Mouse (Mus musculus): ENCODE results near the gene Fxyd3.

Gene Fxyd3

DNA sequence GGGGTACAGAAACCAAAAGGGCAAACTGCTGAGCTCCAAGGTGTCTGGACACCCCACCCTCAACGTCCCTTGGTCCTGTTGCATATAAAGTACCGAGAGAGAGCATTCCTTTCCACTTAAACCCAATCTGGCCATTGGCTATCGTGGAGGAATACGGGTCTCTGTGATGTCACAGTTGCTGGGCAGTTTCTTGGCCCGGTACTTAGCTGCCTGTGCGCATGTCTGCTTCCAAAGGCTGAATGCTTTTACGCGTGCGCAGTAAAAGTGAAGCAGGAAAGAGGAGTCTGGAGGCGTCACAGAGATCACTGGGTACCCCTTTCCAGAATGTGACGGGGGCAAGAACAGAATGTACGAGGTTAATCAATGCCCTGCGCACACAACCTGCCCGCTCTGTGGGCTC is 7.0 kb downstream of the Fxyd3 start:
- DNase-seq (ENCODE audit: low read depth, low spot score): no peak
- H3K27me3 ChIP-seq (ENCODE audit: control insufficient read depth, insufficient read depth, low read length, poor library complexity, severe bottlenecking): no peaks in the 10 kb centered on the region

DNA sequence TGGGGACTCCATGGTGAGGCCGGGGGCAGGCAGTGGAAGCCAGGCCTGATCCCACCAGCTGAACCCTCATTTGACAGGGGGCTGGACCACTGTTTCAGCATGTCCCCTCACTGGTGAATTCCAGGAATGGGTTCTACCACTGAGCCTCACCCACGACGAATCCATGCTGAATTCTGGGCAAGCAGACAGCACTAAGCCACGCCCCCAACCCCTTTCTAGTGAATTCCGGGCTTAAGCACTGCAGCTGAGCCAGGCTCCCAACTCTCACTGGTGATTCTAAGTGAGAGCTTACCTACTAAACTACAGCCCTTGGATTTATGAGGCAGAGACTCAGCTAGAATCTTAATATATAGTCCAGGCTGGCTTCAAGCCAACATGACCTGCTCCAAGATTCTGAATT is 8.7 kb downstream of the Fxyd3 start:
- no peak for DNase-seq (ENCODE audit: low read depth, low spot score)
- H3K27me3 ChIP-seq (ENCODE audit: control insufficient read depth, insufficient read depth, low read length, poor library complexity, severe bottlenecking): no peaks in the 10 kb centered on the region
- H3K36me3 ChIP-seq (ENCODE audit: control insufficient read depth, insufficient read depth, low read length, poor library complexity, severe bottlenecking): no peaks in the 10 kb centered on the region

More for the DNA sequence above, 7.0 kb downstream of the Fxyd3 start:
- H3K36me3 ChIP-seq (ENCODE audit: control insufficient read depth, insufficient read depth, low read length, poor library complexity, severe bottlenecking): no peaks in the 10 kb centered on the region

DNA sequence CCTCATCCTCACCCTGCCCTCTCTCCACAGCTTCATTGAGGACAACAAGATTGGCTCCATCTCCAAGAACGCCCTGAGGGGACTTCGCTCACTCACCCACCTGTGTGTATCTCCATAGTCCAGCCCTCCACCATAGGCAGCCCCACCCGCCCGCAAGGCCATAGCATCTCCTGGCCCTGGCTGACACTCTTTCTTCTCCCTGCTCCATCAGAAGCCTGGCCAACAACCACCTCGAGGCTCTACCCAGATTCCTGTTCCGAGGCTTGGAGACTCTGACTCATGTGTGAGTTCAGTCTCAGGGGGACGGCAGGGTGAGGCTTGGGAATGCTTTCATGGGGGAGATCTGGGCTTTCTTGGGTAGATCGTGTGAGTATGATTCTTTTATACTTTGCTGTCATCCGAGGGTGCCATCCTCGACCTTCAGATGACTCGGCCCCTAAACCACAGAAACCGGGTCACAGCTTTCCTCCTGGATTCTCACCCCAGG is 13.4 kb downstream of the Fxyd3 start:
- H3K36me3 ChIP-seq (ENCODE audit: control insufficient read depth, insufficient read depth, low read length, poor library complexity, severe bottlenecking): no peaks in the 10 kb centered on the region
- DNase-seq (ENCODE audit: low read depth, low spot score): no peak
- no peaks in the 10 kb centered on the region for H3K27me3 ChIP-seq (ENCODE audit: control insufficient read depth, insufficient read depth, low read length, poor library complexity, severe bottlenecking)

DNA sequence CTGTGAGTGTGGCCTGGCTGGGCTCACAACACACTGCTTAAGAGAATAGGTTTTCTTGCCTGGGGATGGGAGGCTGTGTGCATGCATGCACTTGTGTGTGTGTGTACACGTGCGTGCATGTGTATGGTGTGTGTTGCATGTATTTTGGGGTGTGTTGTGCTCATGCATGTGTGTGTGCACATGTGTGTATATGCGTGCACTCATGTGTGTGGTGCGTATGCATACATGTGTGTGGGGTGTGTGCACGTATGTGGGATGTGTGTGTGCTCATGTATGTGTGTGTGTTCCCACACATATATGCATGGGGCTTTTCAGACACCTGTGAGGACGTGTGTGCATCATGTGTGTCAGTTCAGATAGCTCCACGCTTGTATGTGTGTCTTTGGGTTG is 15.9 kb downstream of the Fxyd3 start:
- Histone ChIP-seq H3K27me3 (ENCODE audit: control insufficient read depth, insufficient read depth, low read length, poor library complexity, severe bottlenecking) (no peaks in the 10 kb centered on the region), H3K36me3 (ENCODE audit: control insufficient read depth, insufficient read depth, low read length, poor library complexity, severe bottlenecking) (no peaks in the 10 kb centered on the region)
- DNase-seq (ENCODE audit: low read depth, low spot score): no peak

DNA sequence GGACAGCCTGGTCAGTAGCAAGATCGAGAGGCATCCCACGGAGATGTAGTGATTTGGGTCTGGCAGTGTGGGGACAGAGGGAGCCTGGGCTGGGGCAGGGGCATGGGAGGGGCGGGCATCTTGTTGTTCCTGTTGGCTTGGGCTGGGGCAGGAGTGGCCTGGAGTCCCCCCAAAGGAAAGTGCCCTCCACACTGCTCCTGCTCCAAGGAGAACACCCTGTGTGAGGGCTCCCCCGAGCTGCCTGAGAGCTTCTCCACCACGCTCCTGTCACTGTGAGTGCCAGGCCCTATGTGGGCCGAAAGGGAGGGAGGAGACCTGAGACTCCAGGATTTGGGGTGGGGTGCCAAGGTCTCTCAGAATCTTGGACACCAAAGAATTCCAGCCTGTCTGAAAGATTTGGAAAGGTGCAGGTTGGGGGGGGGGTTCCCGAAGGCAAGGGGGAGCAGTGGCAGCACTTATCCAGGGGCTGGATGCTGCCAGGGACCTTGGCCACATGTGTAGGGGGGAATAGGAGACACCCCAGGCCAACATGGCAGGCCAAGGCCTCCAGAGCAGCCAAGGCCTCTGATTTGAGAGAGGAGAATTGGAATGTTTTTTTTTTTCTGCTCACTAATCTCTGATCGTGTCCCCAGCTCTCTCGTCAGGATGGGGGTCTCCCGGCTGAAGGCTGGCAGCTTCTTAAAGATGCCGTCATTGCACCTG is 16.4 kb downstream of the Fxyd3 start:
- no peaks in the 10 kb centered on the region for H3K27me3 ChIP-seq (ENCODE audit: control insufficient read depth, insufficient read depth, low read length, poor library complexity, severe bottlenecking)

DNA sequence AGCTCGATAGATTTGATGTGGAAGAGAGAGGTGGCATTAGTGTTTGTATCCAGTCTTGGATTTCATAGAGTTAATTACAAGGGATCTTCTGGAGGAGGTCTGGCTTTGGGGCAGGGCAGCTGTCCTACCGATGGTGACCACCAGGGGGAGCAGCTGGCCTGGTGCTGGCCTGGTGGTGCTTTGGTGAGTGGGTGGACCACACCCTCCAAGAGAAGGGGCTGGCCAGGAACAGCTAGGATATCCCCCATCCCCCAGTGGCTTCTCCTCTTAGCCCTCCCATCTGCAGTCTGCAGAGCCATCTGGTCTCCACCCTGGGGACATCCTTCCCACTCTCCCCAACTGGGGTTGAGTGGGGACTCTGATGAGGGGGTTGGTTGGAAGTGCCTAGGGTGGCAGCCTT is 17.4 kb downstream of the Fxyd3 start, which contains the start of gene Lgi4:
TSS of gene Lgi4 (plus strand) at position 235 of the 400 bp plus-strand sequence.
- peak; percentile 83 for DNase-seq (ENCODE audit: low read depth, low spot score)
- H3K27me3 ChIP-seq (ENCODE audit: control insufficient read depth, insufficient read depth, low read length, poor library complexity, severe bottlenecking): no peaks in the 10 kb centered on the region

More for the DNA sequence above, 16.4 kb downstream of the Fxyd3 start:
- no peaks in the 10 kb centered on the region for H3K36me3 ChIP-seq (ENCODE audit: control insufficient read depth, insufficient read depth, low read length, poor library complexity, severe bottlenecking)
- no peak for DNase-seq (ENCODE audit: low read depth, low spot score)

DNA sequence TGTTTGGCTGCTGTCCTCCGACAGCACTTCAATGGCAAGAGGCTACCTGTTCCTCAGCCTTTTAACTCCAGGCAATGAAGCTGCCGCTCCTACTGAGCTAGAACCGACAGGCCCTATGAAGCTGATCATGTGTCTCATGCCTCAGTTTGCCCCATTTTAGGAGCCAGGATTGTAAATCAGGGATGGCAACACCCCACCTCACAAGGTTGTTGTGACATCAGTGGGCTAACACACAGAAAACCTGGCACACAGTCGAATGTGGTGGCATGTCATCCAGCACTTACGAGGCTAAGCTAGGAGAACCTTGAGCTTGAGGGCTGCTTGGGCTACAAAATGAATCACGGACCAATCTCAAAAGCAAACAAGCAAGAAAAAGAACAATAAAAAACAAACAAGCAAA is 18.3 kb downstream of the Fxyd3 start:
- DNase-seq (ENCODE audit: low read depth, low spot score): no peak
- Histone ChIP-seq H3K27me3 (ENCODE audit: control insufficient read depth, insufficient read depth, low read length, poor library complexity, severe bottlenecking) (no peaks in the 10 kb centered on the region), H3K36me3 (ENCODE audit: control insufficient read depth, insufficient read depth, low read length, poor library complexity, severe bottlenecking) (no peaks in the 10 kb centered on the region)

More for the DNA sequence above, 17.4 kb downstream of the Fxyd3 start, which contains the start of gene Lgi4:
- no peaks in the 10 kb centered on the region for H3K36me3 ChIP-seq (ENCODE audit: control insufficient read depth, insufficient read depth, low read length, poor library complexity, severe bottlenecking)

DNA sequence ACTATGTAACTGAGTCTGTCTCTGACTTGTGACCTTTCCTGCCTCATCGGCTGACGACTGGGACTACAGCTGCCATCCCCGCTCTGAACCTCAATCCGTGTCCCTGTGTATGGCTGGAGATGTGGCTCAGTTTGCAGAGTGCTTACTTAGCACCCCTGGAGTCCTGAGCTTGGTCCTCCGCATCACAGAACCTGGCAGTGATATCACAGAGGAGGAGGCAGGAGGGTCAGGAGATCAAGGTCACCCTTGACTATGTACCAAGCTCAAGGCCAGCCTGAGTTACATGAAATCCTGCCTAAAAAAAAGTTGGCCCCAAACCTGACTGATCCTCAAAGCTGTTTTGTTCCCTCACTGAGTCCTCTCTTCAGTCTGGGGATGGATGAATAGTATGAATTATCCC is 18.8 kb downstream of the Fxyd3 start:
- Histone ChIP-seq H3K27me3 (ENCODE audit: control insufficient read depth, insufficient read depth, low read length, poor library complexity, severe bottlenecking) (no peaks in the 10 kb centered on the region), H3K36me3 (ENCODE audit: control insufficient read depth, insufficient read depth, low read length, poor library complexity, severe bottlenecking) (no peaks in the 10 kb centered on the region)

DNA sequence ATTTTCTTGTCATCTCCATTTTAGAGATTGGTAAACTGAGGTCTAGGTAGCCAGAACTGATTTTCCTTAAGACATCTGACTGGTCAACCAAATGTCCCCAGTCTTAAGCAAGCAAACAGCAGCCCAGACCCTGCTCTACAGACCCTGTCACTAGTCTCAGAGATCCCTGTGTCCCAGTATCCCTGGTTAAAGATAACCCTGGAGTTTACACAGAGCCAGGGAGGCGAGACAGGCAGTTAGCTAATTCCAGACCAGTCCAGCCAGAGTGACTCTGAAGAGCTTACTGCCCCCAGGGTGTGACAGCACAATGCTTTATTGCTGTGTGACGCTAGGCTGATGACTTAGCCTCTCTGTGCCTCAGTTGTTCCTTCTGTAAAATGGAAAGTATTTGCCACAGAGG is 19.4 kb downstream of the Fxyd3 start, which contains the start of gene Fxyd1:
TSS of gene Fxyd1 (minus strand) at position 129 of the 400 bp plus-strand sequence.
- no peaks in the 10 kb centered on the region for H3K36me3 ChIP-seq (ENCODE audit: control insufficient read depth, insufficient read depth, low read length, poor library complexity, severe bottlenecking)
- H3K27me3 ChIP-seq (ENCODE audit: control insufficient read depth, insufficient read depth, low read length, poor library complexity, severe bottlenecking): no peaks in the 10 kb centered on the region
- no peak for DNase-seq (ENCODE audit: low read depth, low spot score)

More for the DNA sequence above, 18.8 kb downstream of the Fxyd3 start:
- DNase-seq (ENCODE audit: low read depth, low spot score): no peak

DNA sequence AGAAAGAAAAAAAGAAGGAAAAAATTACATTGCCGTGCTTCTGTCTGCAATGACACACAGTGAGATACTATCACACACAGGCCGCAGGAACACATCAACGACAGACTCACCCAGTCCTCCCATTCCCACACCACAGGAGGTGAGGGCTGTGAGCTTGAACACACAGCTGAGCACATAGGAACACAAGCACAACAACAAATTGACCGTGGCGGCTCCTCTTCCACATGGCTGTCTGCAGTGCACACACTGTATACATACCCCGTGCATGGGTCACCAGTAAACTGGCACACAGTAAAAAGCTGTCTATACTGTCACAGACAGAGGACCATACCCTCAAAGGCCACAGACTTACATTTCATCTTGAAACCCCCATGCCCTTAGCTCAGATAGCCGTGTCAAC is 20.1 kb downstream of the Fxyd3 start:
- Histone ChIP-seq H3K36me3 (ENCODE audit: control insufficient read depth, insufficient read depth, low read length, poor library complexity, severe bottlenecking) (no peaks in the 10 kb centered on the region), H3K27me3 (ENCODE audit: control insufficient read depth, insufficient read depth, low read length, poor library complexity, severe bottlenecking) (no peaks in the 10 kb centered on the region)
- no peak for DNase-seq (ENCODE audit: low read depth, low spot score)

DNA sequence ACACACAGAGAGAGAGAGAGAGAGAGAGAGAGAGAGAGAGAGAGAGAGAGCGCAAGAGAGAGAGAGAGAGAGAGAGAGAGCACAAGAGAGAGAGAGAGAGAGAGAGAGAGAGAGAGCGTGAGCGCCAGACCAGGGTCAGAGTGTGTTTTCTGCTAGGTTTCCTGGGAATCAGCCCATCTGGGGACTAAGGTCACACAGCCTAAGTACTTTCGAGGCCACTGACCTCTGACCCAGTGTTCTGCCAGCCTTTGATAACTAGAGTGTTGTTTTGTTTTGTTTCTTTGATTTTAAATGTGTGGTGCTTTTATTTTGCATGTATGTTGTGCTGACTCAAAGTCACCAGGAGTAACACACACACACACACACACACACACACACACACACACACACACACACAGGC is 20.6 kb downstream of the Fxyd3 start:
- DNase-seq (ENCODE audit: low read depth, low spot score): no peak
- H3K27me3 ChIP-seq (ENCODE audit: control insufficient read depth, insufficient read depth, low read length, poor library complexity, severe bottlenecking): no peaks in the 10 kb centered on the region
- H3K36me3 ChIP-seq (ENCODE audit: control insufficient read depth, insufficient read depth, low read length, poor library complexity, severe bottlenecking): no peaks in the 10 kb centered on the region

DNA sequence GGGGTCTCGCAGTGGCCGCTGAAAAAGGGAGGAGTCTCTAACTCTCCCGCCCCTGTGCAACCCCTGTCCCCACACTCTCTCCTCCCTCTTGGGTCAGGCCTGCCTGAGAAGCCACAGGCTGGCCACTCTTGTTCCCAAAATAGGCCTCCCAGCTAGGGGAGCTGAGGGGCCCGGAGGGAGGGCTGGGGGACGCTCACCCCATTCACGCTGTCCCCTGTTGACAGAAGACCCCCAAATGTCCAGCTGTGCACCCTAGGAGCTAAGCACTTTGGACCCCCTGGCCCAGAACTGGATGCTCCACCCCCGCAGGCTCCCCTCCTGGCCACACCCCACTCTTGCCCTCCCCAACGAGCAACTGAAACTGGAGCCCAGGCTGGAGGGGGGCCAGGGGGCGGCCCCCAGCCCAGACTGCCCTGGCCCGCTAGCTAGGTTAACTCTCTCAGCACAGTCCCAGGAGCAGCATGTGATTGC is 21.1 kb downstream of the Fxyd3 start:
- Histone ChIP-seq H3K36me3 (ENCODE audit: control insufficient read depth, insufficient read depth, low read length, poor library complexity, severe bottlenecking) (no peaks in the 10 kb centered on the region), H3K27me3 (ENCODE audit: control insufficient read depth, insufficient read depth, low read length, poor library complexity, severe bottlenecking) (no peaks in the 10 kb centered on the region)
- no peak for DNase-seq (ENCODE audit: low read depth, low spot score)

DNA sequence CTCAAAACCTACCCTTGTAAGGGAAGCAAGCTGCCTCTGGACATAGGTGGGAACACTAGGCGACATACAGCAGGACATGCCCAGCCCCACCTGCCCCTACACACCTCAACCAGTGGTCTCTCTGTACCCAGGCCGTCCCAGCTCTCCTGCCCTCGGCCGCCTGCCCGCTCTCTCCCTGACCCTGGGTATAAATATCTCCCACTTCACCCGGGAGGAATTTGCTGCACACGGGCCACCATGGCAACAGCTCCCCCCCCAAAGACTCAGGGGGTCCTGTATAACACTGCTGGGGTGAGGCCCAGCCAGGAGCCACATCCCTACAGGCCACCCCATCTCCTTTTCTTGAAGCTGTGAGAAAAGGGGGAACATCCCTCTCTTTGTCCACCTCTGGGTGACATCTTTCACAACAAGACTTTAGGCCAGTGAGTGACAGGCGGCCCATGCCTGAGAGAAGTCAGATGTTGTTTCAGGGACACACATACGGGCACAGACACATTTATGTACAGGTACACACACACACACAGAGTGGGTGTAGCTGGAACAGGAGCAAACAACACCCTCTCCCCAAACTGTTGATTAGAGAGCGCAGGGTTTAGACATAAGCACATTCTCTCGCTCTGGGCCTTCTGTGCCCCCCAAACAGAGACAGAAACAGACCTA is 21.7 kb downstream of the Fxyd3 start:
- no peak for DNase-seq (ENCODE audit: low read depth, low spot score)
- Histone ChIP-seq H3K27me3 (ENCODE audit: control insufficient read depth, insufficient read depth, low read length, poor library complexity, severe bottlenecking) (no peaks in the 10 kb centered on the region), H3K36me3 (ENCODE audit: control insufficient read depth, insufficient read depth, low read length, poor library complexity, severe bottlenecking) (no peaks in the 10 kb centered on the region)

DNA sequence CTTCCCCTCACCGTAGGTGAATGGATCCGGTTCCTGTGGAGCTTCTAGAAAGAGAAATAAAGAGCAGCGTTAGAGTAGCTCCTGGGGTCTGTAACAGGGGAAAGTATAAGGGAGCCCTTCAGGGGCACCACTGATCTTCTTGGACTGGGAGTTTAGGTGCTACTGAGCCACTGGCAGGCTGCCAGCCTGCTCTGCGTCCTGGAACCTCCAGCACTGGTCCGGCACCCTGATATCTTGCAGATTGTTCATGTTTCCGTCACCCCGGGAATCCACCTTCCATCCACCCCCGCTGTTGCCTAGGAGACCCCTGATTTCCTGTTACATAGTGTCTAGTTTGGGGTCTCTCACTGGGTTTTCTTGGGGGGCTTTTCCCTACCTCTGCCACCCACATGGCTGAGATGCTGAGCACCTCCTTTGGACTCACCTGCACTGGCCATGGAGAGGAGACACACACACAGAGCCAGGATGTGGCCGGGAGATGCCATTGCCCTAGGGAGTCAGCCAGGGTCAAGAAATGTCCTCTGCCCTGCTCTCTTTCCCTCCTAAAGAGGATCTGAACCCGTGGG is 22.5 kb downstream of the Fxyd3 start:
- Histone ChIP-seq H3K36me3 (ENCODE audit: control insufficient read depth, insufficient read depth, low read length, poor library complexity, severe bottlenecking) (no peaks in the 10 kb centered on the region), H3K27me3 (ENCODE audit: control insufficient read depth, insufficient read depth, low read length, poor library complexity, severe bottlenecking) (no peaks in the 10 kb centered on the region)
- no peak for DNase-seq (ENCODE audit: low read depth, low spot score)
